Mouse (Mus musculus) heart, postnatal 36 days (tissue): ENCODE results near the gene Gm6793. TPM values are rescaled to one million over a fixed set of nuclear protein-coding genes. Genes with fewer than 3 reads are reported as not detected.

ENCODE experiments used
- DNase-seq, 2 experiments: peaks; one replicate each; pipeline ENCODE4 v3.0.0; 2021 to 2022
- intact Hi-C: fragments of 180-260 bp; cut with DNase I; formaldehyde crosslinking; loops from one replicate; pipeline ENCODE4 v1.15.1; 2025
- total RNA-seq, 2 experiments: library from RNA; stranded (reverse); gene quantifications; 2 replicates each; pipeline ENCODE4 v1.2.3; 2021

Gene Gm6793
- total RNA-seq, 2 experiments from 2014 or later, result not detected

- intact Hi-C loops, result loop anchor here (2.0 to 5.0 kb wide), 2 partner anchors 50 to 314 kb away; partner anchors contain the start of gene Gabarapl2
- no peak for DNase-seq
These were observed 23.6 kb downstream of the Gm6793 start for GRCm38 (mm10) chr8:111991278-111991677.

DNA sequence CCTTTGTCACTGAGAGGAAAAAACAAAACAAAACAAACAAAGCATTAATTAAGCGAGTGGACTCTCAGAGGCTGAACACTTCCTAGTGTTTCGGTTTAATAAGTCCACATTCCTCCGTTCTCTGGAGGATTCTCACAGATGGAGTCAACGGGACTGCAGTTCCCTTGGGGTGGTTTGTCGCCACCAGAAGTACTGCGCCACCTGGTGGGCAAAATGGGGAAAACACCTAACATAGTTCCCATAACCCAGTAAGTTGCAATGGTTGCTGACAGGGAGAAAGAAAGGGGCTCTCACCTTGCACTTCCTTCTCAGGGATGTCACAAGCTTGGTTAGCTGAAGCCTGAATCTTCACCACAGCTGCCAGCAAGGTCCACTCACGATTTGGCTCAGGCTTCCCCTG lies 24.9 kb downstream of the Gm6793 start:
- intact Hi-C loops, result loop anchor here (1.0 to 5.0 kb wide), 3 partner anchors 49 to 313 kb away; partner anchors contain the start of gene Gabarapl2
- peak; percentile 76 to 85 for DNase-seq

DNA sequence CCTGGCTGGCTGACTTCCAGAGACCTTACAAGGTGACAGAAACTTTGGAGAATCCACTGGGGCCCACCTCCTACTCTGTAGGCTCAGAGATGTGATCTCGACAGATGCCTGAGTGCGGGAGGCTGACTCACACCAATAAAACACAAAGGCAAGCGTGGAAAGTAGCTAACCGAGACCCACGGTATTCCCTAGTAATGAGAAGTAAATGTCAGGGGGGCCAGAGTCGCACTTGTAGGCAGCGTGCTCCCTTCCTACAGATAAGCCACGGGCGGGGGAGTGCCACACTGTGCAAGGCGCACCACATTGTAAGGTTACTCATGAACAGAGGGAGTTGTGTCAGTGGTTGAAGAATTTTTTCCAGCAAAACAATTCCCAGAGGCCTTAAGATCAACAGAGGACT lies 30.3 kb downstream of the Gm6793 start:
- no peak for DNase-seq
- intact Hi-C loops, result no loop called here

- no peak for DNase-seq
- intact Hi-C loops, result no loop called here
These were observed 32.7 kb downstream of the Gm6793 start for GRCm38 (mm10) chr8:111982116-111982515.

GRCm38 (mm10) chr8:111978147-111978546 lies 36.7 kb downstream of the Gm6793 start:
- intact Hi-C loops, result no loop called here
- no peak for DNase-seq

- intact Hi-C loops, result no loop called here
- DNase-seq, result no peak
These were observed 38.5 kb downstream of the Gm6793 start for GRCm38 (mm10) chr8:111976326-111976725.

DNA sequence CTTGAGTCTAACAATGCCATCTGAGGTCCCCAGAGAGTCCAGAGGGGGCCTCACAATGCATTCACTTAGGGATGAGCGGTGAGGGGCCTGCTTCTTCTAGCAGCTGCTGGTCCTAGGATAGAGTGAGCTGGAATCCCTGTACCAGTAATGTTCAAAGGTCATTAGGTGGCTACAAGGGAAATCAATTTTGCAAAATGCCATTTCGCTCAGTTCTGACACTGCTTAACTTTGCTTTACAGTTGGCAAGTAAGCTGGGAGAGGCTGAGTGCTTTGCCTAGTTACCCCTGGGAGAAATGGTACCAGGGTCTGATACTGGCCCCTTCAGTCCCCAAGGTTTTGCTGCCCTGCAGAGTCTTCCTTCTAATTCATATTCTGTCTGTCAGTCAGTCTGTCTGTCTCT lies 39.1 kb downstream of the Gm6793 start:
- intact Hi-C loops, result no loop called here
- DNase-seq, result no peak

GRCm38 (mm10) chr8:111974138-111974537 lies 40.7 kb downstream of the Gm6793 start:
- DNase-seq, result no peak
- intact Hi-C loops, result no loop called here

DNA sequence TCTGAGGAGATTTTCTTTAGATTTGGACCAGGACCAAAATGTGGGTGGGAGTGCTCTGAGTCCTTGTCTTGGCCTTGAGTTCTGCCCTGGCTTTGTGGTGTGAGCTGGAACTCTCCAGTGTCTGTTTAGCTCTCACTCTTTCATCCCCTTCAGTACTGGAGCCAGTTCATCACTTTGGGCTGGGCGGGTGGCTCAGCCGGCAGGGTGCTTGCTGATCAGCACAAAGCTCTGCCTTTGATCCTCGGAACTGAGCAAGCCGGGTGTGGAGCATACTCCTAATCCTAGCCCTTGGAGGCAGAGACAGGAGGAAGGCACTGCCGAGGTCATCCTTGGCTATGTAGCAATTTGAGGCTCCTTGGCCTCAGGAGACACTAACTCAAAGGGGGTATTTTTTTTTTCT lies 45.8 kb downstream of the Gm6793 start:
- intact Hi-C loops, result no loop called here

DNA sequence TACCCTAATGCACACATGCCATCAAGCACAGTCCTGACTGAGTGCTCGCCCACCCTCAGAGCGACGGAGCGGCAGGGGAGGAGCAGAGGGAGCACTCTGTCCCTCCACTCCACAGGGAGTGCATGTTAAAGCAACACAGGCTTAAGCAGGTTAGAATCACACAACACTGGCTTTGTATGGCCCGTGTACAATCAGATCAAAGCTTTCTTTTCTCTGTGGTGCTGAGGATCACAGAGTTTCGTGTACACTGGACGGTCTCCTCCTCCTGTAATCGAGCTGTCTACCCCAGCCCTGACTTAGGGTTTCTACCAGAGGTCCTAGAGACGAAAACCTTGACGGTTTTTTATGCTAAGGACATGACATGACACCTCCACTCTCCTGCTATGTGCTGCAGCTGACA lies 46.3 kb downstream of the Gm6793 start:
- no peak for DNase-seq
- intact Hi-C loops, result no loop called here

More for the DNA sequence above, 45.8 kb downstream of the Gm6793 start:
- DNase-seq, result no peak

- no peak for DNase-seq
These were observed 47.5 kb downstream of the Gm6793 start for GRCm38 (mm10) chr8:111967246-111967870.

DNA sequence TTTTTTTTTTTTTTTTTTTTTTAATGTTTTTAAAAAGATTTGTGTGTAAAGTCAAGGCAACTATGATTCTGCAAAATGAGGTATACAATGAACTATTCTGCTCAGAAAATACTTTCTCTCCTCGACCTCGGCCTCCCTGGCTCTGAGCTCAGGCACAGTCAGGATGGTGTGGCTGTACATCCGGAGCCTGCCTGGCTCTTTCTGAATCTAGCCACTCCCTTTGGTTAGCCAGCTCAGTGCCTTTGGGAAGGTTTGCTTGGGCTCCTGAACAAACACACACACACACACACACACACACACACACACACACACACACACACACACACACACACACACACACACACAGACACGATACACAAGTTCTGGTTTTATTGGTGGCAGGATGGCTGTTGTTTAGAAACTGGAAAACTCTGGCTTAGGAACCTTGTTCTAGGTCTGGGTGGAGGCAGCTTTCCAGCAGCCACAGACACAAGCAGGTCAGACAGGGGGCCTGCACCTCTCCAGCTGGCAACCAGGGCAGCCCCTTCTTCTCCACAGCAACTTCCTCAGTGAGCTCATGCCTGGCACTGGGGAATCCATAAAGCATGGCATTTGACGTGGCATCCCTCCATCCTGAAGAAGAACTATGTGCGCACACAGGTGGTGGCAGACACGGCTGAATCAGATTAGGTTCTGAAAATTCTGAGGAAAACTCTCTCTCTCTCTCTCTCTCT lies 49.8 kb downstream of the Gm6793 start:
- DNase-seq, result no peak
- intact Hi-C loops, result no loop called here

More at GRCm38 (mm10) chr8:111967246-111967870, 47.5 kb downstream of the Gm6793 start:
- intact Hi-C loops, result no loop called here

DNA sequence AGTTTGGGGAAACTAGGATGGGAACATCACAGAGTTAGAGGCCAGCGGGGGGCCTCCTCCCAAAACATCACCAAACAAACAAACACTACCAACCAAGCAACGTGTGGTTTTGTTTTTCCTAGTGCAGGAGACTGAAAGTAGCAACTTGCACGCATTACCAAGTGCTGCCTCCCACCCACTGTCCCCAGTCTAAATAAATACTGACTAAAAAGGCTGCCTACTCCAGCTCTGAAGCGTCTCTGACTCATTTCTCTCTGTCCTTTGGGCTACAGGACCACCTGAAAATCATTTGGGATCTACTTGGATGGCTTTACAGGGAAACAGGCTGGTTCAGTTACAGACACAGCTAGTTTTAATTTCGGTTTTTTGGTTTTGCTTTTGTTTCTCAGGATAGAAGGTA lies 50.5 kb downstream of the Gm6793 start:
- DNase-seq, result no peak
- intact Hi-C loops, result no loop called here

DNA sequence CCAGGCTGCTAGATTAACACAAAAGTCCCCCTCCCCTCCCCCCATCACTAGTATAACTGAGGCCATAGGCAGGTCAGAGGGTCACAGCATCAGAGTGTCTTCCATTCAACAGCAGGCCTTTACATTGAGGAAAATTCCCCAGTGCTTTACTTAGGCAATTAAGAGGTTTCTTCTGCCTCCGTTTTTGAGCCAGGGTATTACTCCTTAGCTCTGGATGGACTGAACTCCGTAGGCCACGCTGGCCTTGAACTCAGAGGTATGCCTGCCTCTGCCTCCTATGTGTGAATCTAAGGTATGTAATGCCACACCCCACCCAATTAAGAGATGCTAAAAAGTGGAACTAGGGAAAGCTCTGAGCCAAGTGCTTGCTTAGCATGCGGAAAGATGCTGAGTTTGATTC lies 51.3 kb downstream of the Gm6793 start:
- DNase-seq, result no peak
- intact Hi-C loops, result no loop called here

Other genes with a start within 250 kb of the Gm6793 start
- 10 to 100 TPM; 33.4 to 35.2 TPM for gene Cfdp1, start 160.7 kb downstream of the Gm6793 start, total RNA-seq
- gene Tmem170, start 138.3 kb downstream of the Gm6793 start, total RNA-seq, result 1 to 10 TPM; 3.0 to 3.2 TPM
- gene Chst5, start 104.6 kb downstream of the Gm6793 start, total RNA-seq, result not detected
- gene Tmem231, start 81.2 kb downstream of the Gm6793 start, total RNA-seq, result 1 to 10 TPM; 1.3 to 2.6 TPM
- gene Gabarapl2, start 74.3 kb downstream of the Gm6793 start, total RNA-seq, result 100 to 1,000 TPM; 128 to 138 TPM
- 1 to 10 TPM; 1.5 to 1.7 TPM for gene Adat1, start 22.7 kb downstream of the Gm6793 start, total RNA-seq
- 100 to 1,000 TPM in 1 of 2 experiments, 10 to 100 TPM in 1; 99.8 to 106 TPM for gene Kars, start 3.7 kb downstream of the Gm6793 start, total RNA-seq
- 10 to 100 TPM; 11.1 to 12.0 TPM for gene Terf2ip, start 3.6 kb downstream of the Gm6793 start, total RNA-seq